Mouse (Mus musculus) left cerebral cortex, adult 18-20 months (tissue): ENCODE measurements around the gene Gjb5. TPM values are rescaled to one million over a fixed set of nuclear protein-coding genes. Genes with fewer than 3 reads are reported as not detected.

ENCODE experiments used
- DNase-seq, 2 experiments: peaks; one replicate each; pipeline ENCODE4 v3.0.0; 2021 to 2022; ENCODE audit warnings: low spot score in 2 of 2, mixed read lengths in 1 of 2
- total RNA-seq, 2 experiments: library from RNA; stranded (reverse); gene quantifications; 2 replicates each; pipeline ENCODE4 v1.2.3; 2021

Gjb5 gene
- total RNA-seq, 2 experiments from 2014 or later: not detected

GRCm38 (mm10) chr4:127352594-127352993 lies 5.4 kb downstream of the Gjb5 start:
- DNase-seq: no peak

GRCm38 (mm10) chr4:127349560-127350300 lies 8.3 kb downstream of the Gjb5 start:
- DNase-seq: no peak

GRCm38 (mm10) chr4:127345000-127345399 lies 13.0 kb downstream of the Gjb5 start:
- DNase-seq: no peak

GRCm38 (mm10) chr4:127341372-127341771 lies 16.6 kb downstream of the Gjb5 start:
- no peak for DNase-seq

- DNase-seq: no peak
These were observed 20.3 kb downstream of the Gjb5 start for GRCm38 (mm10) chr4:127337668-127338067.

GRCm38 (mm10) chr4:127334870-127335504 lies 23.0 kb downstream of the Gjb5 start:
- DNase-seq: no peak

GRCm38 (mm10) chr4:127331171-127331570 lies 26.8 kb downstream of the Gjb5 start:
- no peak for DNase-seq

GRCm38 (mm10) chr4:127330181-127331100 lies 27.5 kb downstream of the Gjb5 start, which contains the start of gene Gjb3:
TSS of gene Gjb3 (minus strand) at chr4:127330844.
- peak in 1 of 2 experiments; percentile 11 for DNase-seq

- no peak for DNase-seq
These were observed 28.2 kb downstream of the Gjb5 start for GRCm38 (mm10) chr4:127329751-127330150.

- no peak for DNase-seq
These were observed 28.9 kb downstream of the Gjb5 start for GRCm38 (mm10) chr4:127329046-127329445.

- DNase-seq: no peak
These were observed 29.6 kb downstream of the Gjb5 start for GRCm38 (mm10) chr4:127328378-127328777.

- no peak for DNase-seq
These were observed 30.2 kb downstream of the Gjb5 start for GRCm38 (mm10) chr4:127327749-127328148.

GRCm38 (mm10) chr4:127327258-127327657 lies 30.7 kb downstream of the Gjb5 start:
- DNase-seq: no peak

GRCm38 (mm10) chr4:127325276-127325675 lies 32.7 kb downstream of the Gjb5 start:
- no peak for DNase-seq

GRCm38 (mm10) chr4:127324759-127325158 lies 33.2 kb downstream of the Gjb5 start:
- DNase-seq: peak; percentile 80 to 86

- DNase-seq: no peak
These were observed 33.7 kb downstream of the Gjb5 start for GRCm38 (mm10) chr4:127324296-127324695.

- no peak for DNase-seq
These were observed 34.3 kb downstream of the Gjb5 start for GRCm38 (mm10) chr4:127323651-127324050.

GRCm38 (mm10) chr4:127319613-127320012 lies 38.4 kb downstream of the Gjb5 start:
- DNase-seq: peak; percentile 58 to 79

GRCm38 (mm10) chr4:127317143-127317542 lies 40.8 kb downstream of the Gjb5 start:
- no peak for DNase-seq

GRCm38 (mm10) chr4:127315753-127316152 lies 42.2 kb downstream of the Gjb5 start:
- no peak for DNase-seq

GRCm38 (mm10) chr4:127314585-127314984 lies 43.4 kb downstream of the Gjb5 start:
- no peak for DNase-seq

- DNase-seq: peak; percentile 64 to 76
These were observed 44.1 kb downstream of the Gjb5 start, which contains the start of gene Gja4 for GRCm38 (mm10) chr4:127313861-127314260. TSS of gene Gja4 (minus strand) at chr4:127314039.
